Comparison of ENCODE assay signal across 9 mouse cellular contexts in genomic region chr16:95956618-95957017, GRCm38 (mm10). TPM values are rescaled to one million over a fixed set of nuclear protein-coding genes. Genes with fewer than 3 reads are reported as not detected.
DNase-seq lines count a peak whose midpoint lies in the region; ATAC-seq and TF ChIP-seq lines count a peak whose summit lies in the region.
"Had no signal": no experiment of that assay in that cellular context is flagged by ENCODE, and none has a peak within 500 bp of the region (broad histone marks: within the 10 kb centered on the region; RNA-seq: fewer than 3 reads in every experiment).

No protein-coding gene starts in this region.

- 52% methylated on average over 5 of the region's 5 CpGs for WGBS in lung, postnatal 0 days

- no peak for DNase-seq in gastrocnemius, adult 2 months
- no peak for DNase-seq in gastrocnemius, postnatal 25 days
- DNase-seq in lung, postnatal 0 days (ENCODE audit: low spot score): no peak
- no peak for DNase-seq in lung, adult 18-20 months
- peak; percentile 12 for DNase-seq in MEL-GATA-1-ER (ENCODE audit: extremely low read depth, low read depth)
- peak; percentile 17 for DNase-seq in splenic B cell, adult 2 months (ENCODE audit: low read depth, low spot score)
- DNase-seq in spleen, postnatal 36 days (ENCODE audit: low spot score in 2 of 2): no peak
- no peak for DNase-seq in cerebellum, adult 9-11 months

- H3K9ac ChIP-seq in lung, postnatal 0 days (replicated peaks; ENCODE audit: low read depth): no peak overlapping the region
- H3K9ac ChIP-seq: neural tube, embryonic 12.5 days had no signal

- no peak overlapping the region for H3K4me3 ChIP-seq in gastrocnemius, adult 2 months
- no peak overlapping the region for H3K4me3 ChIP-seq in lung, postnatal 0 days (ENCODE audit: low read depth, low read length)
- H3K4me3 ChIP-seq: neural tube, embryonic 12.5 days had no signal

- intact Hi-C loops in gastrocnemius, adult 2 months (cut with DNase I): no loop called here

- no peak overlapping the region for H3K27ac ChIP-seq in gastrocnemius, adult 2 months
- H3K27ac ChIP-seq in lung, postnatal 0 days (ENCODE audit: low read length): no peak overlapping the region
- H3K27ac ChIP-seq: neural tube, embryonic 12.5 days had no signal

- no peaks in the 10 kb centered on the region for H3K4me1 ChIP-seq in lung, postnatal 0 days (ENCODE audit: insufficient read depth, low read depth, low read length)
- H3K4me1 ChIP-seq: neural tube, embryonic 12.5 days had no signal

- H3K4me2 ChIP-seq in lung, postnatal 0 days (replicated peaks; ENCODE audit: low read depth, low read length): no peak overlapping the region
- H3K4me2 ChIP-seq: neural tube, embryonic 12.5 days had no signal

- peak; percentile 42 for TF ChIP-seq CTCF in gastrocnemius, adult 2 months (IDR thresholded peaks at IDR 0.05)
- TF ChIP-seq CTCF in lung, postnatal 0 days (IDR thresholded peaks at IDR 0.05): peak; percentile 67

- ATAC-seq in lung, postnatal 0 days: no peak

- no peaks in the 10 kb centered on the region for H3K36me3 ChIP-seq in lung, postnatal 0 days (ENCODE audit: insufficient read depth, low read length)
- H3K36me3 ChIP-seq in splenic B cell, adult 2 months (ENCODE audit: control insufficient read depth, insufficient read depth, low read length, poor library complexity, severe bottlenecking): no peaks in the 10 kb centered on the region
- H3K36me3 ChIP-seq: neural tube, embryonic 12.5 days had no signal

- H3K27me3 ChIP-seq in lung, postnatal 0 days (replicated peaks; ENCODE audit: insufficient read depth, low read length): no peaks in the 10 kb centered on the region
- H3K27me3 ChIP-seq in splenic B cell, adult 2 months (ENCODE audit: control insufficient read depth, insufficient read depth, low read length, poor library complexity, severe bottlenecking): no peaks in the 10 kb centered on the region
- H3K27me3 ChIP-seq: neural tube, embryonic 12.5 days had no signal

- no peak for TF ChIP-seq EP300 in lung, postnatal 0 days (IDR thresholded peaks at IDR 0.05)

- no peaks in the 10 kb centered on the region for H3K9me3 ChIP-seq in lung, postnatal 0 days (ENCODE audit: low read length)
- H3K9me3 ChIP-seq: neural tube, embryonic 12.5 days had no signal

RNA-seq across cellular contexts. Expression of gene Psmg1, which starts 34.1 kb away (rescaled TPM):
- total RNA-seq in gastrocnemius, adult 2 months (2021): 10 to 100 TPM in 1 of 2 experiments, 1 to 10 TPM in 1; 9.6 to 14.9 TPM
- total RNA-seq in gastrocnemius, postnatal 25 days (2021): 10 to 100 TPM in 1 of 2 experiments, 1 to 10 TPM in 1; 9.5 to 10.3 TPM
- polyA plus RNA-seq in lung, postnatal 0 days (2015; fragmentation: Nextera tagmentation; extraction: Ambion mirVana): 34.0 and 34.3 TPM in 2 replicates

Comparison
In these comparisons a context has a peak if more than half of its experiments do, and no peak if none do; other contexts are left out.
1. DNase-seq: peak in MEL-GATA-1-ER (single experiment) and splenic B cell, adult 2 months (single experiment); none in gastrocnemius, adult 2 months (single experiment), gastrocnemius, postnatal 25 days (single experiment), lung, postnatal 0 days (single experiment), lung, adult 18-20 months (0 of 2), spleen, postnatal 36 days (0 of 2) and cerebellum, adult 9-11 months (single experiment).